Comparison of ENCODE assay signal across 11 mouse cellular contexts in the genomic region with DNA sequence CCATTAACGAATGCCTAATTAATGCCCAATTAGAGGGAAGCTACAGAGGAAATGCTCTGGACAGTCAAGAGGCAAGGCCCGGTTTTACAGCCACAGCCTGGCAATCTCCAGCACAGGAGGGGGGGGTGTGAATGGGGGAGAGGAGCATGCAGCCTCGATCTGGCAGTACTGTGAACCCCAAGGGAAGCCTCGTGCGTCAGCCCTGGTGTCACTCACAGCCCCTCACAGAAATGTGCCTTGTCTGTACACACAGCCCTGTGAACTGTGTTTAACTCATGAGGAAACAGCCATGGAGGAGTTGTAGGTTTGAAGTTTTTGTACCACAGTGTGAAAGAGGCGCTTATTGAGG.
DNase-seq lines count a peak whose midpoint lies in the region; ATAC-seq and TF ChIP-seq lines count a peak whose summit lies in the region.
"Had no signal": no experiment of that assay in that cellular context is flagged by ENCODE, and none has a peak within 500 bp of the region (broad histone marks: within the 10 kb centered on the region; RNA-seq: fewer than 3 reads in every experiment).

No protein-coding gene starts in this region.

- WGBS in heart, embryonic 10.5 days: 57% methylated on average over 6 of the region's 6 CpGs
- WGBS in forebrain, postnatal 0 days: 21% methylated on average over 6 of the region's 6 CpGs

- H3K27ac ChIP-seq in heart, embryonic 10.5 days: no peak overlapping the region
- H3K27ac ChIP-seq in left cerebral cortex, adult 2 months: peak overlapping the region; percentile 71; the same call in 1 of the 2 replicates
- no peak overlapping the region for H3K27ac ChIP-seq in forebrain, postnatal 0 days (ENCODE audit: low read depth, low read length)

- ATAC-seq in forebrain, postnatal 0 days: peak; percentile 61
- ATAC-seq in megakaryocyte, adult 5-6 weeks (ENCODE audit: poor library complexity, severe bottlenecking): no peak

- H3K4me3 ChIP-seq in heart, embryonic 10.5 days: no peak overlapping the region
- no peak overlapping the region for H3K4me3 ChIP-seq in left cerebral cortex, adult 2 months
- H3K4me3 ChIP-seq in forebrain, postnatal 0 days (ENCODE audit: low read depth, low read length): no peak overlapping the region

- TF ChIP-seq CTCF in left cerebral cortex, adult 2 months (IDR thresholded peaks at IDR 0.05): no peak
- no peak for TF ChIP-seq CTCF in forebrain, postnatal 0 days (IDR thresholded peaks at IDR 0.05; ENCODE audit: low read depth)

- DNase-seq in heart, postnatal 4 days: peak; percentile 50
- no peak for DNase-seq in heart, embryonic 10.5 days (ENCODE audit: low spot score)
- no peak for DNase-seq in left cerebral cortex, adult 2 months (ENCODE audit: extremely low spot score in 1 of 2, low spot score in 2 of 2)
- DNase-seq in left cerebral cortex, postnatal 25 days (ENCODE audit: low spot score in 2 of 2): no peak
- DNase-seq in MN1 (ENCODE audit: low spot score): peak; percentile 27
- DNase-seq in forebrain, postnatal 0 days: no peak
- no peak for DNase-seq in spleen, adult 18-20 months
- DNase-seq: adrenal gland, postnatal 14 days; thymus, adult 18-20 months had no signal

- peaks cover 89% of the 10 kb centered on the region for H3K4me1 ChIP-seq in heart, embryonic 10.5 days
- no peaks in the 10 kb centered on the region for H3K4me1 ChIP-seq in forebrain, postnatal 0 days (ENCODE audit: insufficient read depth)

- H3K9ac ChIP-seq in forebrain, postnatal 0 days: no peak overlapping the region

- no peaks in the 10 kb centered on the region for H3K9me3 ChIP-seq in heart, embryonic 10.5 days
- no peaks in the 10 kb centered on the region for H3K9me3 ChIP-seq in forebrain, postnatal 0 days (ENCODE audit: low read length)

- intact Hi-C loops in left cerebral cortex, adult 2 months (cut with DNase I): no loop called here
- intact Hi-C loops in left cerebral cortex, postnatal 25 days (cut with DNase I): no loop called here

- peaks cover 15% of the 10 kb centered on the region; the same call in 1 of the 2 replicates for H3K36me3 ChIP-seq in heart, embryonic 10.5 days
- no peaks in the 10 kb centered on the region for H3K36me3 ChIP-seq in forebrain, postnatal 0 days (ENCODE audit: insufficient read depth)

- H3K27me3 ChIP-seq in heart, embryonic 10.5 days (ENCODE audit: insufficient read depth, poor library complexity, severe bottlenecking): no peaks in the 10 kb centered on the region
- H3K27me3 ChIP-seq in forebrain, postnatal 0 days (ENCODE audit: insufficient read depth, low read length): no peaks in the 10 kb centered on the region

- H3K4me2 ChIP-seq in forebrain, postnatal 0 days (ENCODE audit: low read depth): no peak overlapping the region
- H3K4me2 ChIP-seq: liver, embryonic 11.5 days had no signal

Comparison
In these comparisons a context has a peak if more than half of its experiments do, and no peak if none do; other contexts are left out.
1. DNase-seq: peak in heart, postnatal 4 days (single experiment) and MN1 (single experiment); none in heart, embryonic 10.5 days (single experiment), left cerebral cortex, adult 2 months (0 of 2), left cerebral cortex, postnatal 25 days (0 of 2), forebrain, postnatal 0 days (single experiment) and spleen, adult 18-20 months (0 of 2).